Mouse (Mus musculus) lung, postnatal 10 days (tissue): ENCODE data around the gene Omg.
A peak's percentile ranks its signal among the peaks of the same experiment; 100 is the strongest.

ENCODE experiments used
- DNase-seq: peaks from one replicate; pipeline ENCODE4 v3.0.0; 2021

Gene Omg

DNA sequence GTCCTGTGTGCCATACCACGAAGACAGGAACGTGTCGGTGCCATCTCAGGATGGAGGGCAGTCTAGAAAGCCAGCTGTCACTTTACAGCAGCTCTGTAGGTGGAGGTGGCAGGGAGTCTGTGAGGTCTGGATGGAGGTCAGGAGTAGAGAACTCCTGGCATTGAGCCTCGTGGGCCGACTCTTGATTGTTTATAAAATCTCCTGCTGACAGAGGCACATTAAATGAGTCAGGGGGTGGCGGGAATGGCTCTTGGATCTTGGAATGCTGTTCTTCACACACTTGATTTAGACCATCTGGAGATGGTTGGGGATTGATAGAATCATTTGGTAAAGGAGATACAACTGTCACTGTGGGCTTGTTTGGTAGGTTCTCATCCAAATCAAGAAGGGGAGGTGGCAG is 11.4 kb upstream of the Omg start:
- peak; percentile 3 for DNase-seq

DNA sequence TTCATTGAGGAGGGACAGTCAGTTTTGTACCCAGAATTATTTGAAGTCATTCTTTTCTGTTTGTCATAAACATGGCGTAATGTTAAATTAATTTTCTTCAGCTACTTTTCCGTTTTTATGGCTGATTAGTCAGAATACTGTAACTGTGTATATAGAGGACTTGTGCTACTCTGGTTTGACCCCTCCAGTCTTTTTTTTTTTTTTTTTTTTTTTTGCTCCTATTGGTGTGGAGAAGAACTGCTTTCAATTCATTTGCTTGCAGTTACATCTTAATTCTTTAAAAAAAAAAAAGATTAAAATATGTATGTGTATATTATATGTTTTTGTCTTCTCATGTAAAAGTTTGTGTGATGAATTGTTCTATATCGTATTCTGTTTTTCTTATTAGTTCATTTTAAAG is 8.1 kb upstream of the Omg start:
- no peak for DNase-seq

- no peak for DNase-seq
Observed at GRCm38 (mm10) chr11:79504506-79504905, 622 bp upstream of the Omg start.

DNA sequence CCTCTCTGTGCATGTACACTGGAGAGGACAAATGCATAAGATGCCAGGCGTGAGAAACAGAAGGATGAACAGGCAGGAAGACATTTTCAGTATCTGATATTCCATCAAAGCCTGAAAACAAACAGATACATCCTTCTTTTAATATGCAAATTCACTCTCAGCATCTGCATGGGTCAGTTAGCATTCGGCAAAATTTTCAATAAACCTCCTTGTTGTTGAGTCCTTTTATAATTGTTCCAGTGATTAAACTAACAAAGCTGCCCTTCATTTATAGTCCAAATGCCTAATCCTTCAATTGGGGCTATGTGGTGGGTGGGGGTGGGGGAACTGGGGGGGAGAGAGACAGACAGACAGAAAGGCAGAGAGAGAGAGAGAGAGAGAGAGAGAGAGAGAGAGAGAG is 967 bp downstream of the Omg start:
- DNase-seq: no peak

DNA sequence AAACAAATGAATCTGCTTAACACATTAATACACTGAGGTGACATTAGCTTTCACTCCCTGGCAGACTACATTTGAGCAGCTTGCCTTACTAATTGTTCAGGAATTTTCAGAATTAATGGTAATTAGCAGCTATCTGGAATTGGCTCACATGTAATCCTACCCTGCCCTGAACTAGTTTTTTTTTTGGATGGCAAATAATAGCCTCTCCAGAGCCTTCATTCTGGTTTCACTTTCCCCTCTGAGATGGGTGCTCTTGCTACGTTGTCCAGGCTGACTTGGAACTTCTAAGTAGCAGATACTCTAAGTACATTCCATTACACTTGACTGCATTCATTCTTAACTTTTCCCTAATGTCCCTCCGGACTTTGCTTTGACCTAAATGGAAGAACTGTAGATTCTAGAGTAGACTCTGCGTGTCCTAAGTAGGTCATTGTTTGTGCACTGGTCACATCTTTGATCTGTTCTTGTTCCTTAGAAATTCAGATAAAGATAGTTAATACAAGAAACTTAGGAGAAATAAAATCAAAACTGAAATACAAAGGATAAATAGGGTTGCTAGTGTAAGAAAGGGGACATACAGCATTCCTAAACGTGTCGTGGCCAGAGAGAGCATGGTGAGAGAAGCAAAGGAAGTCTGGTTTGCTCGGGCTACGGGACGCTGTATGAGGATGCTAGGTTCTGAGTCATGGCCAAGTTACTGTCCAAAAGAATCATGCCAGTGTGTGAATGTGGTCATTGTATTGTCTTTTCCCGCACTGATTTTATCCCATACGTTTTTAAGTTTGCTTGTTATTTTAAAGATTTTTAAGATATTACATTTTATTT is 8.7 kb downstream of the Omg start:
- DNase-seq: no peak

DNA sequence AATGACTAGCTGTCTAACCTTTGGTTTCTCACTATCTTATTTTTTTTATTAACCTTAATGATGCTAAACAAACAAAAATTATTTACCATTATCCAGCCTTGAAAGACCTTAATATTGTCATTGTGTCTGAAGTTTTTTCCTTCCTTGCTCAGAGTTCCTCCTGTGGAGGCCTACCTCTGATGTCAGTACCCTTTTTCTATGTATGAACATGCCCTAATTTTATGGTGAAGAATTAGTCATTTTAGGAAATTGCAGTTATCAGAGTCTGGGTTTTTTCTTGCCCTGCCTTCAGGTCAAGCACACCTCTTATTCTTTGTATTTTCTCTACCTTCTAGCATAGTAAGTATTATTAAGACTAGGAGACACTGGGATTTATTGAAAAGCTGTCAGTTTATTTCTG is 19.2 kb downstream of the Omg start:
- DNase-seq: no peak

DNA sequence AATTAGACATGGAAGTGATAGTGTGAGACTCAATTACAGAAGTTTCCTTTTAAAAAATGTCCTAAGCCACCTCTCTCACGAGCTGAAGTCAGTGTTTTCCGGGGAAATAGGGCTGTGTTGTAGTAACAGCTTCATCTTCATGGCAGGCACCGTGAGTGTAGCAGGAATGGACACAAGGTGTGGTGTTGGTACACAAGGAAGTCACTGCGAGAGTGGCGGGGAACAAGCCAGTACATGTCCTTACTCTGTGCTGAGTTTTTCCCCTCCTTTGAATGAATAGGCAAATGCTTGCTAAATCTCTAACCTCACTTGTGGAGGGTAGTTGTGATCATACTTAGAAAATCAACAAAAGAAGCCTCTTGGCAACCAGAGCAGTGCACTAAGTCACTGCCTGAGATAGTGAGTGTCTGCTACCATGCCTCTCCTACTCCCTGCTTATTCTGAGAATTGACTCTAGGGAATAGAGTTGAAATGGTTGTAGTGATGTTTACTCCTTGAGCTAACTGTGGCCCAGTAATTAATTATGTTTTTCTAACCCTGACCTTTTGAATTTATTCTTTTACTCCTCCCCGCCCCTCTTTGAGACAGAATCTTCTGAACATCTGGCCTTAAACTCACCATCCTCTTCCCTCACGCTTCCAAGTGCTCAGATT is 19.9 kb downstream of the Omg start:
- no peak for DNase-seq

DNA sequence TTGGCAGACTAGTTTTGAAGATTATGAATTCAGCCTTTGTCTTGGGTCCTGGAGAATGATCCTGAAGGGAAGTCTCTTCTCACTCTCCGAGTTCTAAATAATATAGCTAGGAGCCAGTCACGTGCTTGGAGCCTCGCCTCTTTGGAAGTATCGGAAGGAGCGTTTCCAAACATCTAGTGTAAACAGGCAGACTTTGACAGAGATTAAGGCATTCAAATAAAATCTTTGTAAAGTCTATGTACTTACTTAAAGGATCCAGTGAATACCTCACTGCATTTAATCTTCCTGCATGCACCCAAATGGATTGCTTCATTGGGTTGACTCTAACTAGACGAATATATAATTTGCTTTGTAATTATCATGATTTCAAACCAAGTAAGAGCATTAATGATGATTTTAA is 20.5 kb downstream of the Omg start:
- no peak for DNase-seq

GRCm38 (mm10) chr11:79468097-79468496 is 35.8 kb downstream of the Omg start:
- no peak for DNase-seq

DNA sequence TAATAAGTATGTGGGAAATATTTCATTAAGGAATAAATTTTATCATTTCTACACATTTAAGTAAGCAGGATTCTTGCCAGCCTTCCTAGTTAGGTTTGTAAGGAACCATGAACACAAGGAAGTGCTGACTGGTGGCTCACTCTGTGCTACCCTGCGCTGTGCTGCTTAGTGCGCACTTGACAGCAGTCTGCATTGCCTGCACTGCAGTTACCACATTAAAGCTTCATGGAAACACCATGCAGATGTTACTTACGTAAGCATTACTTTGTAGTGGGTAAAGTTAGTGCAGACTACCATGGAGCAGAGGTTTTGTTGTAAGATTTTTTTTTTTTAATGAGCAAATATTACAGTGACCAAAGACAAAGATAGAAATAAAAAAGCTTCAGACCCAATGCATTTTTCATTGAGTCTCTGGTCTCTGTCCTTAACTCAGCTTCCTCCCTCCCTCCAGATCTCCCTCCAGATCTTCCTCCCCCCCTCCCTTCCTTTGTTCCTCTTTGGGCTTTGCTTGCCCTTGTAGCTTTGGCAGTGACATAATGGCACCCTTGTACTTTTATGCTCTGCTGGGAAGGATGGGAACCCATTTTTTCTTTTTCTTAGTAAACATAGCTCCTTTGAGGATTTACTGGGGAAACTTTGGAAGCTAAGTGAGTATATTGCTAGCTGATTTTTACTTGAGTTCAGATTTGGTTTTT is 43.0 kb downstream of the Omg start:
- DNase-seq: no peak

- no peak for DNase-seq
Observed at GRCm38 (mm10) chr11:79459846-79460245, 44.0 kb downstream of the Omg start.

DNA sequence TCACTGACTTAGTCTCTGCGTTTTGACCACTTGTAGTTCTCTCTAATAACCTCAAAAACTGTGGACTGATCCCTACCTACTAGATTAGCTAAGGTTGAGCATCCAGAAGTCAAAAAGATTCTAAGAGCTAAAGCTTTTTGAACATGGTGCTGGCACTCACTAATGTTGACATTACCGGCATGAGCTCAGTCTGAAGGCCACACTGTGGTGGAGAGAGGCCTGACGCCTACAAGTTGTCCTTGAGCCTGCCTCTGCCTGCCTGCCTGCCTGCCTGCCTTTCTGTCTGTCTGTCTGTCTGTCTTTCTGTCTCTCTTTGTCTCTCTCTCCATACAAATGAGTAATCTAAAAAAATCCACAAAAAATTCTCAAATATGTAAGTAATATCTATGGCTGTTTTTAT is 46.0 kb downstream of the Omg start:
- DNase-seq: no peak

- peak; percentile 11 for DNase-seq
Observed at GRCm38 (mm10) chr11:79452966-79453365, 50.9 kb downstream of the Omg start.
